Mouse (Mus musculus) adrenal gland, adult 2 months (tissue): Measurements from ENCODE around the gene Cryba4. TPM values are rescaled to one million over a fixed set of nuclear protein-coding genes. Genes with fewer than 3 reads are reported as not detected.

ENCODE experiments used
- DNase-seq: peaks from one replicate; pipeline ENCODE4 v3.0.0; 2021
- polyA plus RNA-seq: library from polyadenylated mRNA; depleted of rRNA; stranded (reverse); fragments of >200 nt; gene quantifications from 2 replicates; pipeline ENCODE4 v1.2.3, GENCODE M21; 2012
- total RNA-seq, 2 experiments: library from RNA; stranded (reverse); gene quantifications; 2 replicates each; pipeline ENCODE4 v1.2.3; 2021

Gene Cryba4
- total and polyA plus RNA-seq, 3 experiments = 70.5 to 91.5 (median 74.9) TPM

DNA sequence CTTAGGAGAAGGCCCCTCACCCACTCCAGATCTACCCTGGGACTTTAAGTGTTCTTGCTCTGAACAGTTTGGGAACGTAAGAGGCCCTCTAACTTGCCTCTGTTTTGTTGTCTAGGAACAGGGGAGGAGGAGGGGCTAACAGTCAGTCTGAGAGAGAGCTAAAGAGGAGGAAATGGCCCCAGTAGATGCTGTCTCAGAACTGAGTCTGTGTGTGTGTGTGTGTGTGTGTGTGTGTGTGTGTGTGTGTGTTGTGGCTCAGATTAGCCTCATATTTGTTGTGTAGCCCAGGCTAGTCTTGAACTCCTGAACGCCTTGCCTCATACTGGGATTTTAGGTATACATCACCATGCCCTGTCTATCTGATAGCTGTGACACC lies 34.3 kb upstream of the Cryba4 start:
- no peak for DNase-seq

DNA sequence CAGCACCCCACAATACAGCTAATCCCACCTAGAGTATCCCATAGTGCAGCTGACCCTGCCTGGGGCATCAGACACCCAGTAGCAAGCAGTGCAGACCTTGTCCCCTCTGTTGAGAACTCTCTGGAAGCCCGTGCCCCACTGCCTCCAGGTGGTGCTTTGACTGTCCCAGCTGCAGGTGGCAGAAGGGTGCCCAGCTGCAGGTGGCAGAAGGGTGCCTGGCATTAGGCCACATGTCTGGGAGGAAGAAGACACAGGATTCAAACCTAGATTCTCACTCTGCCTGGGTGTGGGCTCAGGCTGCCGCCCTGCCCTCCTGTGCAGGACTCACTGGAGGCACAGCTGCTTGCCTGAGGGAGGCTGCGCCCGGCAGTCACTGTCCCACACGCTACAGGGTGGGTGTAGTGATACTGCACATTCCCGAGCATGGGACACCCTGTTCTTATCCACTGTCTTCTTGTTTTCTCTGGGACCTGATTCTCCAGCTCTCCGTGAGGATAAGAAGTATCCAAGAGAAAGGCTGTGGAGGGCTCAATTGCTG lies 33.3 kb upstream of the Cryba4 start:
- DNase-seq = no peak

GRCm38 (mm10) chr5:112284203-112284582 lies 31.9 kb upstream of the Cryba4 start:
- no peak for DNase-seq

DNA sequence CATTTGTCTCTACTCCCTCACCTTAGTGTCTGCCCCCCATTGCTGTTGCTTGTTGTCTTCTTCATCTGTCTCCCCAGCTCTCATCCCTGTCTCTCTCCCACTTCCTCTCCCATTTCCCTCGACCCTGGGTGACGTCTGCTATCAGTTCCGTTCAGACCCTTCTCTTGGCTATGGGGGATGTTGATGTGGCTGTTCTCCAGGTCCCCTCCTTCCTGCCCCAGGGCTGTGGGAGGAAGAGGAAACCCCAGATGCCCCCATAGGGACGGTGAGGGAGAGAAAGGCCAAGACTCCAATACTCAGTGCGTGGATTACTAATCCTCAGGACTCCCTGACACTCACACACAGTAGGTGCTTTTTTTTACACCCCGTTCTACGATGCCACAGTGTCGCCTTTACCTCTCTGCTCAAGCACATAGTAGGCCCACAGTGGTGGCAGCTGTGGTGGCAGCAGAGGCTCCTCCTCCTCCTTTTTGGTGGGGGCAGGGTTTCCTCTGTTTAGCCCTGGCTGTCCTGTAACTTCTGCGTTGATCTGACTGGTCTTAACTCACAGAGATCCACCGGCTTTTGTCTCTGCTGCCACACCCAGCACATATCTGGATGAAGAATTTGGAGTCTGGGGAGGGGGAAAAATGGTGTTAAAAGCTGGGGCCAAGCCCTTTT lies 31.4 kb upstream of the Cryba4 start:
- DNase-seq = peak; percentile 65

DNA sequence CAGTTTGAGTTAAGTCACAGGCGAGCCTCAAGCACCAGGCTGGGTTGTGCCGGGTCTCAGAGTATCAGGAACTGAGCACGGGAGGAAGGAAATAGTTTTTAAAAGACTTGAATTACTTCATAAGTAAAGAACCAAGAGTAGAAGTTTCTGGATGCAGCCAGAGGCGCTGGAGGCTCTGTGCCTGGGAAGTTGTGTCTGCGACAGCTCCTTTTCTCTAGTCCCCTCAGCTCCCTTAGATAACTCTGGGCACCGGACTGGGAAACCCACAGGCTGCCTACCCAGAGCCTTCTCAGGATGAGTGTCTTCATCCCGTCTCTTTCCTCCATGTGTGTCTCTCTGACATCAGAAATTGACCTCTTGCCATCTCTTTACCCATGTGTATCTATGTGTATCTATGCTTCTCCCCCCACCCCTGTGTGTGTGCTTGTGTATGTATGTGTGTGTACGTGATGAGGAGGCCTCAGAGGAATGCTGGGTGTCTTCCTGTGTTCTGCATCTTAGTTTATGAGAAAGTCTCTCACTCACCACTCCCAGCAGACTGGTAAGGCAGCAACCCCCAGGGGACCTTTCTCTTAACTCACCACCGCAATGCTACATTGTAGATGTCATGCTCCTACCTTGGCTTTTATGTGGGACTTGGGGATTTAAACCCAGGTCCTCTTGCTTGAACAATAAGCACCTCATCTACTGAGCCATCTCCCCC lies 30.6 kb upstream of the Cryba4 start:
- DNase-seq = no peak

GRCm38 (mm10) chr5:112282123-112282779 lies 29.9 kb upstream of the Cryba4 start:
- no peak for DNase-seq

DNA sequence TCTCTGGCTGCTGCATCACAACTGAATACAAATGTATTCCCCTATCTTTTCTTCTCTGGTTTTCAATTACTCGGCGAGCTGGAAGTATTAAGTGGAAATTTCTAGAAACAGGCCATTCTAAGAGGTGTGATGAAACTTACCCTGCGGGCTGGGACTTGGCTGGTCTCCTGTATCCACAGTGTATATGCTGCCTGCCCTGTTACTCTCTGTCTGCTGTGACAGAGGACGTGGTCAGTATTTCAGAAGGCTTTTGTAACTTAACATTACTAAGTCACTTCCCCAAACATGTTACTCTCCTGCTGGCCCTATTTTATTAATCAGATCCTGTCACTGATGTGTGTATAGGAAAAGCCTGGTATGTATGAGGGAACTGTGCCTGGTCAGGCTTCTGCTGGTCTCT lies 29.4 kb upstream of the Cryba4 start:
- DNase-seq = no peak

DNA sequence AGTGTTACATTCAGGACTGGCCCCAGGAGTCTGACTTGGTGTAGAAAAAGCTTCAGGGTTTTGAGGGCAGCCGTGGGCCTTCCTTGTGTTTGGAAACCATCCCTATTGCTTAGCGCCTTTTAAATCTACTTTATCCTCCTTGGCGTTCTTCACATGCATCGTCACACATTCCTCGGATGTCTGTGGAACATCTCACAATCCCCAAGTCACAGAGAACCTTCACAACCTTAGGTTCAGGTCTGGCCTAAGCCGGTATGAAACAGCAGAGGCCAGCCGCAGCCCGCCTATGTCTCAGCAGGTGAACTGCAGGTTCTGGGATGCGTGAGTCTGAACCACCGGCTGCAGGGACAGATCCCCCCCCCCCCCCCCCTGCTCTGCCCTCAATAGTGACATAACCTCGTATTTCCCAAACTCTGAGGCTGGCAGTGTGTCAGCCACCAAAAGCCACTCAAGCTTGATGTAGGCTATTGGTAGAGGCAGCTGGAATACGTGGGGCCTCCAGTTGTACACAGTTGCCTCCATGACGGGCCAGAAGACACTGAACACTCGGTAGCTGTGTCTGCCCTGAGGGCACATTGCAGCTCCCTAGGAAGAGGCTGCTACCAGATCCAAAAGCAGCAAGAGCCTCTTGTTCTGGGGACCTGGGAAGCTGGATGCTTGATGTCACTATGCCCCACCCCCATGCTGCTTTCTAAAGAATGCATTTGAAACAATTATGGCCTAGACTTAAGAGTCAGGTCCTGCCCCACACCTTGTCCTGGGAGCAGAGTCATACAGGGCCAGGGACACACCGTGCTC lies 28.7 kb upstream of the Cryba4 start:
- DNase-seq = peak; percentile 58

DNA sequence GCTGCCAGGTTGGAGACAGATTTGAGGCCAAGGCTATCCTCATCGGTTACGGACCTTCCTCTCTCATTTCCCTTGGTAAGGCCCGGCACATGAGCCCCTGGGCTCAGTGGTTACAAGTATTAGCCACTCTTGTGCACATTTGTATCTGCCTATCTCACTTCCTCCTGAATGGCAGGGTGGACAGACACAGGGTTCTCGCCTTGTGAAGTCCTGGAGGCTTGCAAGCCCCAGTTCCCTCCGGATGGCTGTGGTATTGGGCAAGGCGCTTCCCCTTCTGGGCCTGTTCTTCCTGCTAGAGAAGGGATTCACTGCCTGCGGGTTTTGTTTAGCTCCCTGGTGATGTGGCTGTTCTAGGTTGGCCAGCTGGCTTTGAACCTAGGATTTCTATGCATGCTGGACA lies 27.8 kb upstream of the Cryba4 start:
- DNase-seq = peak; percentile 60

- peak; percentile 88 for DNase-seq
Observed at GRCm38 (mm10) chr5:112279181-112280021, 27.1 kb upstream of the Cryba4 start.

GRCm38 (mm10) chr5:112277906-112278470 lies 25.7 kb upstream of the Cryba4 start:
- DNase-seq = peak; percentile 51

- no peak for DNase-seq
Observed at GRCm38 (mm10) chr5:112276907-112277348, 24.6 kb upstream of the Cryba4 start.

DNA sequence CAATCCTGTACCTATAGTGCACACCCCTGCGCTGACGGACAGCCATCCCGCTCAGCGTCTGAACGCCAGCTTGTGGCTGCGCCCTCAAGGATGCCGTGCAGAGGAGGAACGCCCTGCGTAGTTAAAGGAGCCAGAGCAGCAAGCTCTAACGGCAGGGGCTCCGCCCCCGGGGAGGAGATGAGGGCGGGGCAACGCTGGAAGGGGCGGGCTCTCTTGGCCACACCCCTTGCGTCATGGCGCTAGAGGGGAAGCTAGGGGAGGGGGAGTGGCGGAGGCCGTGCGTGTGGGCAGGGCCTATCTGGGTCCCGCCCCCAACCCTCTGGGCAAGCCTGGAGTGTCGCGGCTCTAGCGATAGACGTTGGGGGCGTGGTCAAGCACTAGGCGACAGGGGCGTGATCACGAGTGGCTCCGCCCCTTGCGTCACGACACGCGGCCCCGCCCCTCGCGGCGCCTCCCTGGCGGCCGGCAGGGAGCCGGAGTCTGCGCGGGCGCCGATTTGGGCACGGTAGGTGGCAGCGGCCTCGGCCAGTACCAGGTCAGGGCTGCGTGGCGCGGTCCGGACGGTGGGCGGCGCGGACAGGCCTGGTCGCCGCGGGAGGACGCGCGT lies 24.1 kb upstream of the Cryba4 start, which contains the start of gene Tpst2:
Tpst2 (plus strand) TSS at position 425 of the 607 bp plus-strand sequence.
- DNase-seq = peak; percentile 100

DNA sequence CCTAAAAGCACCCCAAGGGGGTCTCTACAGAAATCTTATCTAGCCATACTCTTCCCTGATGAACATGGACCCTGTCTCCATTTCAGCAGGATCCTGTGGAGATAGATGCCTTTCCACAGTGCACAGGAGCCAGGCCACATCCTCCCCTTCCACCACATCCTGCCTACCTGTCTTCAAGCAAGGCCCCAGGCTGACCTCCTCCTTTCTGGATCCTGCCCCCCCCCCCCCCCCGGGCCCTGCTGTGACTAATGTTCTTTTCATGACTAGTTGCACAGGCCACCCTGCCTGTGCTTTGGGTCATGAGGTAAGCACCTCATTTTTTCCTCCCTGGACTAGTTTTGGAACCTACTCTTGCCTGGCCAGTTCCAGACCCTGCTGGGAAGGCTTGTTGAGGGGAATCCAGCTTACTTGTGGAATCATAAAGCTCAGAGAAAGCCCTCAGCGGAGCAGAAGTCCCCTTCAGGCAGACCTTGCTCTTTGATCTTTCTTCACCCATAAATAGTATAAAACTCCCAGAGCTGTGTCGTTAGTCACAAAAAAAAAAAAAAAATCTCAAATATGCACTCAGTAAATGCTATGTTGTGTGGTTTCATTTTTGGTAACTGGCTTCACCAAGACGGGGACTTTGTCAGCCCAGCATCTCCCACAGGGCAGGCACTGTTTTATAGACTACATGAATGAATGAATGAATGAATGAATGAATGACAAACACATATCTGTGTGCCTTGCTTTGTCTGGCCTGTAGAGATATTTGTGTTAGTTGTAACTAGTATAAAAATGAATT lies 22.9 kb upstream of the Cryba4 start:
- peak; percentile 43 for DNase-seq

DNA sequence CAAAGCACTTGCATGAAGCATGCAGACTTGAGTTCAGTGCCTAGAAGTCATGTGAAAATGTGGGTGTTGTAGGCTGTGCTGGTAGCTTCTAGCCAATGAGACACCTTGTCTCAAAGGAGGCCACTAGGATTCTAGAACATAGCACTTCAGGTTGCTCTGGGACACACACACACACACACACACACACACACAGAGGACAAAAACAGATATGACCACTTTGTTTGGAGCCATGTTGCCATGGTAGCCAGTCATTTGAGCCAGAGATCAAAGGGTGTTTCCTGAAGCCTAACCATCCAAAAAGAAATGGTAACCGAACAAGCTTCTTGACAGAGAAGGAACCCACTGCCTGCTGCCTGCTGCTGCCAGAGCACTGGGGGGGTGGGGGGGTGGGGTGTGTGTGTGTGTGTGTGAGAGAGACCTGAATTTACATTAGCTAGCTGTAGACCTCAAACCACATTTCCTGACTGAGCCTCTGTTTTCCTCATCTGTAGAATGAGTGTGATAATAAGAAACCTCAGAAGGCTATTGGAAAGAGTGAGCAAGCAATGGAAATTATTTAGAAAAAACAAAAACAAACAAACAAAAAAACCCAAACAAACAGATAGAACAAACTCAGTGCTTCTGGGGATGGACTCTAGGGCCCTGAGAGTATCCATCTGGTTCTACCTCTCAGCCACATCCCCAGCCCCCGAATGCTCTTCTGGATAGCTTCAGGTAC lies 21.6 kb upstream of the Cryba4 start:
- peak; percentile 6 for DNase-seq

- DNase-seq = no peak
Observed at GRCm38 (mm10) chr5:112272934-112273333, 20.6 kb upstream of the Cryba4 start.

DNA sequence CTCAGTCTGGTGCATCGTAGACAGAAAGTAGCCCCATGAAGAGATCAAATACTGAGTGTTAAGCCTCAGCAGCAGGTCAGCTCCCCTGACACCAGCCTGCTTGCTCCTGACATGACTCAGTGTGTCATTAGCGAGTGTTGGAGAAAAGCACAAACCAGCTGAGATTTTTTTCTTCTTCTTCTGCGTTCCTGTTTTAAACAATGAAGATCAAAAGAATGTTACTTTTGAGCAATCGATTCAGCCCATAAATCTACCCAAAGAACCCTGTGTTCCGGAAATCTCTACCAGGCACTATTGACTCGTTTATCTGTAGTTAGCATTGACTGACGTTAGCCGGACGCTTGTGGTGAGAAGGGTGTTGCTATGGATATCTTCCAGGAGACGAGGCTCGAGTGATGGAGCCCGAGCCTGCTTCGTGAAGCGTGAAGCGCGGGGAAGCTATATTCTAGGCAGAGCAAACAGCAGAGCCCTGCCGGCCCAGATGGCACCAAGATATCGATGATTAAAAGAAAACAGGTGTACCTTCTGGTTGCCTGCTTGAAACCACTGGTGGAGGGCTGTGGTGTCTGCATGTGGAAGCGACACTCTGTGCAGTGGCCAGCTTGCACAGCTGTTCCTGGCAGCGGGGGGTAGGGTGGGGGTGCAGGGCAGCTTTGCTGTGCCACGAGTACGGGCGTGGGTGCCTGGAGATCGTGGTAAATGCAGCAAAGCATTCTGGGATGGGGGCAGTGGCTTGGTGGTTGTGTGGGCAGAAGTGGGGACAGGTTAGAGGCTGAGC lies 18.6 kb upstream of the Cryba4 start:
- DNase-seq = no peak
